Mouse (Mus musculus) ES-E14 (cell line): ENCODE data around the gene Cma2.

Source experiments
- CHD2 ChIP-seq: IDR thresholded peaks from 2 replicates; pipeline ENCODE4 v1.6.1; 2014; ENCODE audit warnings: mild to moderate bottlenecking, low read depth, low read length, inconsistent platforms
- HCFC1 ChIP-seq: IDR thresholded peaks from 2 replicates; pipeline ENCODE4 v1.6.1; 2012; ENCODE audit warnings: low read length, inconsistent platforms, borderline replicate concordance; ENCODE audit not compliant: insufficient read depth
- MAFK ChIP-seq: IDR thresholded peaks from 2 replicates; pipeline ENCODE4 v1.6.1; 2014; ENCODE audit warnings: mild to moderate bottlenecking, low read depth, low read length, inconsistent platforms; ENCODE audit not compliant: insufficient read depth
- ZC3H11A ChIP-seq: IDR thresholded peaks from 2 replicates; pipeline ENCODE4 v1.6.1; 2012; ENCODE audit warnings: low read depth, mild to moderate bottlenecking, inconsistent platforms, low read length, borderline replicate concordance
- ZNF384 ChIP-seq: IDR thresholded peaks from 2 replicates; pipeline ENCODE4 v1.6.1; 2012; ENCODE audit warnings: low read depth, low read length, inconsistent platforms

DNA sequence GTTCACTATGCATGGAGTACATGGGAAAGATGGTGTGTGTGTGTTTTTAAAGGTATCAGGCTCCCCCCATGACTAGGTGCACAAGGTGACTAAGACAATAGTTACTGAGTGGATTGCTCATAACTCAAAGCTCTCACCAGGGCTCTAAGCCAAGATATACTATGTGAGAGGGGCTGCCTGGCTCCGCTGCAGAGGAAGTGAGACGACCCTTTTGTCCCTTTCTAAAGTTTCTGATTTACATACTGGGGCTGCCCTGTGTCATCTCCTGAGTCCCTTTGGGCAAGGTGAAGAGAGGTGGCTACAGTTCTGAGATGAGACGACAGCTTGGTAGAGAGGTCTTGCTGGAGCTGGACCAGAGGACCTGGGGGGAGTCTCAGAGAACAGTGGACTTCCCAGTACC, 62.4 kb downstream of the Cma2 start:
- no peak for TF ChIP-seq ZNF384
- no peak for TF ChIP-seq CHD2
- TF ChIP-seq MAFK = no peak
- TF ChIP-seq HCFC1 = no peak
- TF ChIP-seq ZC3H11A = no peak
